Mouse (Mus musculus): ENCODE results near the gene Med13. TPM values are rescaled to one million over a fixed set of nuclear protein-coding genes. Genes with fewer than 3 reads are reported as not detected.

Gene Med13
- 6.3 TPM for polyA plus RNA-seq (2017; shearing (Covaris generic))

DNA sequence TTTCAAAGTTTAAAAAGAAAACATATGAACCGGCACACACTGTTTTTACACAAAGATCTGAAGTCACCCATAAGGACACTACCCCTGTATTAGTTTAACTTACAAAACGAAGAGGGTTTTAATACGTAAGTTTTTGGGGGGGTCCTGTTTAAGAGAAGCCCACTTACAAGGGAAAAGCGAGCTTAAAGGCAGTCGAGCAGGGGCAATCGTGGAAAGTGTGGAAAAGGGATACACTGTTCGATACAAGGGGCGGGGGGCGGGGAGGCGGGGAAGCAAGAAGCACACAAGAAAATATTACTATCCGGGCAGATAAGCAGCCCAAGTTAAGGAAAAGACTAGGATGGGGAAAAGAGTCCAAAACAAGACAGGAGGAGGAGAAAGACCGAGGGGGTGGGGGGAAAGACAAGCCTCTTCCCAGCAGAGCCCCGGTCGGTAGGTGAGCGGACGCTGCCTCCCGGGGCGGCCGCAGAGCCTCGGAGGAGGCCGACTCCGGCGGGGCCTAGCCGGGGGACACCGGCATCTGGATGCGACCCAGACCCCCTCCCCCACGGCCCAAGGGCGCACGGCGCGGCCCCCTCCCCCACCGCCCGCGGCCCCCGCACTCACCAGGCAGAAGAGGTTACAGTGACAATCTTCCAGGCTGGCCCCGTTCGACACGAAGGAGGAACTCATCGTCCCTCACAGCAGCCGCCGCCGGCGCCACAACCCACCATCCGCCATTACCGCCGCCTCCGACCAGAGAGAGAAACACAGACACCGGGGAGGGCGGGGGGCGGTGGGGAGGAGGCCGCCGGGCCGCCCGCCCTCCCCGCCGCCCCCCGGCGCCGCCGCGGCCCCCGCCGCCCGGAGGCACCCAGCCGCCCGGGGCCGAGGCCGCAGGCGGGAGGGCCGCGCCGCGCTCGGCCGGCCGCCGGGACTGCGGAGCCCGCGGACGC, at the start of gene Med13:
TSS of gene Med13 (minus strand) at position 749 of the 935 bp plus-strand sequence.

DNA sequence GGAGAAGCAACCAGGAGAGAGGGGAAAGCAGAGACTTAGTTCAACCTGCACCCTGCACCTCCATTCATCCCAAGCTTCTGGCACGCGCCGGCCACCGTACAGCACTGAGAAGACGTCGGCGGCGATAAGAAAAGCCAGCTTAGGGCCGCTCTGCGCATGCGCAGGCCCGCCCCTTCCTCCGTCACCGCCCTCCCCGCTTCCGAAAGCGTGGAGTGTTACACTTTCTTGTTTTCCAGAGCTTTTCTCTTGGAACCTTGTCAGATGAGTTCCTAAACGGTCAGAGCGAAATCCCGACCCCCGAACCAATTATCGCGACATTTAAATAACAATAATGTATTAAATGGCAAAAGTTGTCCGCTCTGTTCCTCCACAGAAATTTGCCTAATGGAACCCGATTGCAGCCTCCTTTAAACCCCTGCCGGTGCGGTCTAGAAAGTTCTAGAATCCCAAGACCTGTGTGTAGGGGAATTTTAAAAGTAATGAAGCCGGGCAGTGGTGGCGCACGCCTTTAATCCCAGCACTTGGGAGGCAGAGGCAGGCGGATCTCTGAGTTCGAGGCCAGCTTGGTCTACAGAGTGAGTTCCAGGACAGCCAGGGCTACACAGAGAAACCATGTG, 99.8 kb downstream of the Med13 start, which contains the start of gene Ints2:
TSS of gene Ints2 (minus strand) at position 116 of the 617 bp plus-strand sequence.

Other genes with a start within 250 kb of the Med13 start
- gene Brip1, start 156.4 kb downstream of the Med13 start, polyA plus RNA-seq (2017; shearing (Covaris generic)), result 2.1 TPM
- 24.1 TPM for gene Ints2, start 100.0 kb downstream of the Med13 start, polyA plus RNA-seq (2017; shearing (Covaris generic))
- gene Rnft1, start 127.1 kb upstream of the Med13 start, polyA plus RNA-seq (2017; shearing (Covaris generic)), result 45.4 TPM
- 63.4 TPM for gene Rps6kb1, start 187.2 kb upstream of the Med13 start, polyA plus RNA-seq (2017; shearing (Covaris generic))
- gene Tubd1, start 187.4 kb upstream of the Med13 start, polyA plus RNA-seq (2017; shearing (Covaris generic)), result 6.2 TPM

Measured in CD4-positive, CD25-positive, alpha-beta regulatory T cell, adult 9 weeks (primary cell).